Mouse (Mus musculus): ENCODE data around the gene Cdc42ep3. TPM values are rescaled to one million over a fixed set of nuclear protein-coding genes. Genes with fewer than 3 reads are reported as not detected.

Cdc42ep3 gene
- polyA plus RNA-seq, 1 experiment from 2014 or later = 36.7 TPM

- DNase-seq (ENCODE audit: low read depth, low spot score) (no peak), ATAC-seq (no peak)
- TF ChIP-seq CTCF (IDR thresholded peaks at IDR 0.05) = no peak
- no peaks in the 10 kb centered on the region for H3K27me3 ChIP-seq
- ChIA-PET POLR2A (no interaction called here), CTCF (no interaction called here)
- in situ Hi-C loops (cut with MboI; ENCODE audit: low pct_unique_long_range_greater_than_20kb) = loop anchor here (25.0 kb wide), 1 partner anchor 472 kb away; no protein-coding TSS in a partner anchor
Measured at GRCm38 (mm10) chr17:79364749-79365450, 10.0 kb upstream of the Cdc42ep3 start.

DNA sequence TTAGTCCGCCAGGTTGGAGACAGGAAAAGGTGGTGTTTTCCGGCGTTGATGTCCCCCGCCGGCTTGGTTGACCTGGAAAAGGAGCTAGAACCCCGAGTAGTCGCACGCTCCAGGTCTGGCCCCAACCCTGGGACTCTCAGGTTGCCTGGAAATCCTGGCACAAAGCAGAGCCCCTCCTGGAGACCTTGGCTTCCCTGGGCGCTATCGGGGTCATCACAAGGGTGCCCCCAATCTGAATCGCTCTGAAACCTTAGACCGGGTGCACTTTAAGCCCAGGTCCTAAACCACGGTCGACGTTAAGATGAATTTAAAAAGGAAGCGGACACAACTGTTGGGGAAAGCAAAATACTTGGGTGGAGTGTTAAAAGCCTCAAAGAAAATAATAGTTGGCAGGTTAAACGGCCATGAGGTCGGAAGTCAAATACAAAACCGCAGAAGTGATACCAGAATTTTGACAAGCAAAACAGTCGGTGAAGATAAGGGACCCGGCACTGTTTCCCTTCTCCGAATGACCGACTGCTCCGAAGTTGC, 1.2 kb upstream of the Cdc42ep3 start:
- no peaks in the 10 kb centered on the region for H3K27me3 ChIP-seq
- CTCF ChIA-PET = no interaction called here
- POLR2A ChIA-PET = no interaction called here
- ATAC-seq = no peak
- in situ Hi-C loops (cut with MboI; ENCODE audit: low pct_unique_long_range_greater_than_20kb) = loop anchor here (10.0 to 25.0 kb wide), 2 partner anchors 189 to 481 kb away; no protein-coding TSS in a partner anchor
- no peak for DNase-seq (ENCODE audit: low read depth, low spot score)
- no peak for TF ChIP-seq CTCF (IDR thresholded peaks at IDR 0.05)

DNA sequence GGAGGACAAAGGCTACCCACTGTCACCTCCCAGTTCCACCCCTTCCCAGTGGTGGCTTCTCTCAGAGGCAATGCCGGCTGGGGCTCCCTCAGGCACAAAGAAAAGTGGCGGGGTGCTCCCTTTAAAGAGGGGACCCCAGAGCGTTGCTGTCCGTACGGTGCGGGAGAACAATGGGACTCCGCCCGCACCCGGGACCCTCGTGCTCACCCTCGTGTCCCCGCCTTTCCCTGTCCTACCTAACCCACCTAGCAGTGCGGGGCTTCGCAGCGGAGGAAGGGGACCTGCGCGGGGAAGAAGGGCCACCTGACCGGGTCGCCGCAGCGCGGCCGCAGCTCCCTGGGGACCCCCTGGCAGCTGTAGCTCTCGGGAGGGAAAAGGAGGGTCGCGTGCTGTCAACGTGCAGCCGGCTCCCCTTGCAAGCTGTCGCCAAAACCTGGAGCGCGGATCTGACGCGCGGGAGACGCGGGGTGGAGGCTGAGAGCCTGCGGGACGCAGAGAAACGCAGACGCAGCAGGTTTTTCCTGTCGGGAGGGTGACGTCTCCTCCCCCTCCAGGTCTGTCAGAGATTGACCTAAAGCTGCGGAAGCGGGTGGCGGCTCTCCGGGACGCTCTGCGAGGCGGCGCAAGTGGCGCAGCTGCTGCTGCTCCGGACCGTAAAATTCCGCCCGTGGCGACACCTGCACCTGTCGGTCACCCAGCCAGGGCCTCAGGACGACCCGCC, 540 bp upstream of the Cdc42ep3 start:
- no peak for TF ChIP-seq CTCF (IDR thresholded peaks at IDR 0.05)
- ATAC-seq = peak; percentile 36
- POLR2A ChIA-PET = interaction anchor here (0.5 to 0.9 kb wide), 2 partner anchors 31 to 96 kb away, joined by 3 to 7 read pairs; no protein-coding TSS in a partner anchor
- CTCF ChIA-PET = no interaction called here
- in situ Hi-C loops (cut with MboI; ENCODE audit: low pct_unique_long_range_greater_than_20kb) = loop anchor here (10.0 to 25.0 kb wide), 2 partner anchors 189 to 482 kb away; no protein-coding TSS in a partner anchor
- H3K27me3 ChIP-seq = no peaks in the 10 kb centered on the region
- no peak for DNase-seq (ENCODE audit: low read depth, low spot score)

GRCm38 (mm10) chr17:79354174-79354443, 782 bp downstream of the Cdc42ep3 start:
- POLR2A ChIA-PET = interaction anchor here (0.9 kb wide), 1 partner anchor 209 kb away, joined by 3 read pairs; no protein-coding TSS in a partner anchor

DNA sequence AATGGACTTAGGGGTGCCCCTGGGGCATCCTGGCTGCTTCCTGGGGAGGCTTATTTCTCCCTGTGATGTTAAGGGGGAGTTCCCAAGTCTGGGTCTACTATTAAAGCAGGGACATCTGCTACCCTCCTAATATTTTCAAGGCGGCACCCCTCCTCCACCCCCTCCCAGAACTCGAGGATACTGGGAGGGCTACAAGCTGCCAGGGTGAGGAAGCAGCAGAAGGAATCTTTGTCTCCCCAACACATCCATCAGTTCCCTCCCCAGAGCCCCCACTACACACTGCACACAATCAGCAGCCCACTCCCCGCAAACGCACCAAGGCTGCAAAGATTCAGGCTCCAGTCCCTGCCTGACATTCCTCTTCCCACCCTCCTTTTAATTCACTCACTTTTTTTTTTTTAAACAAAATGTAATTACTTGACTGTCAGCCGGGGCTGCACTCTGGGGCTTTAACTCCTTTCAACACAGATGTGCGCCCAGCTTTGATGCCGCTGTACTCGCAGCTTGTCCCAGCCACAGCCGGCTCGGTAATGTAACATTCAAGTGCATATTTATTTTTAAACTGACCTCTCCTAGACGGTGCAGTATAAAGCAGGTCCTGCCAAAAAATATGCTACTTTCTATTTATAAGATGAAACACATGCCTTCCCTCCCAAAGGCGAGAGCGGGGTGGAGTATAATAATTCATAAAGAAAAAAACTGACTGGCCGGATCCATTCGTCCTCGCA, 1.3 kb downstream of the Cdc42ep3 start:
- CTCF ChIA-PET = interaction anchor here (1.3 kb wide), 1 partner anchor 183 kb away, joined by 4 read pairs; no protein-coding TSS in a partner anchor
- no peak for ATAC-seq
- no peak for DNase-seq (ENCODE audit: low read depth, low spot score)
- in situ Hi-C loops (cut with MboI; ENCODE audit: low pct_unique_long_range_greater_than_20kb) = loop anchor here (10.0 to 25.0 kb wide), 2 partner anchors 191 to 484 kb away; no protein-coding TSS in a partner anchor
- POLR2A ChIA-PET = no interaction called here
- H3K27me3 ChIP-seq = no peaks in the 10 kb centered on the region
- TF ChIP-seq CTCF (IDR thresholded peaks at IDR 0.05) = no peak

More at GRCm38 (mm10) chr17:79354174-79354443, 782 bp downstream of the Cdc42ep3 start:
- TF ChIP-seq CTCF (IDR thresholded peaks at IDR 0.05) = no peak
- ATAC-seq (no peak), DNase-seq (ENCODE audit: low read depth, low spot score) (no peak)
- CTCF ChIA-PET = interaction anchor here (0.9 to 1.3 kb wide), 2 partner anchors 183 to 242 kb away, joined by 3 to 4 read pairs; no protein-coding TSS in a partner anchor
- no peaks in the 10 kb centered on the region for H3K27me3 ChIP-seq
- in situ Hi-C loops (cut with MboI; ENCODE audit: low pct_unique_long_range_greater_than_20kb) = loop anchor here (10.0 to 25.0 kb wide), 2 partner anchors 191 to 483 kb away; no protein-coding TSS in a partner anchor

DNA sequence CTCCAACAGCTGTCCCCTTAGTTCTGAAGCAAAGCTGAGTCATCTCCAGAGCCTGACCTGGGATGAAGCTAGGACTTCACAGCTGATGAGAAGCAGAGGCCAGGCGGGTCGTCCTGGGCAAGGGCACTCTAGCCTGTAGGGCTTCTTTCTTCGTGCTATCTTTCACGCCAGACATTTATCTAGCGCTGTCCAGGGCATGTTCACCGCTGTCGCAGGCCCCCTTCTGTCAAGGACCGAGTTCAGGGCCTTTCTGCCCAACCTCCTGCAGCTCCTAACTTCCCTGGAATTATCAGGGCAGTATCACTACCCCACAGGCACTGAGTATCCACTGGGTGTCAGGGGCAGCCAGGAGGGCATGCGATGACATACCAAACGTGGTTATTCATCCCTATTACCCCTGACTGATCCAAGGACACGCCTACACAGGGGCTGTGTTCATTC, 4.1 kb downstream of the Cdc42ep3 start:
- ChIA-PET CTCF (interaction anchor here (1.0 to 2.2 kb wide), 3 partner anchors 112 to 167 kb away, joined by 3 to 5 read pairs (median 4); no protein-coding TSS in a partner anchor), POLR2A (no interaction called here)
- in situ Hi-C loops (cut with MboI; ENCODE audit: low pct_unique_long_range_greater_than_20kb) = loop anchor here (10.0 to 25.0 kb wide), 2 partner anchors 194 to 487 kb away; no protein-coding TSS in a partner anchor
- no peaks in the 10 kb centered on the region for H3K27me3 ChIP-seq
- DNase-seq (ENCODE audit: low read depth, low spot score) (no peak), ATAC-seq (no peak)
- TF ChIP-seq CTCF (IDR thresholded peaks at IDR 0.05) = no peak

- DNase-seq (ENCODE audit: low read depth, low spot score) = no peak
- ChIA-PET POLR2A (no interaction called here), CTCF (interaction anchor here (1.2 kb wide), 1 partner anchor 10 kb away, joined by 3 read pairs; no protein-coding TSS in a partner anchor)
- in situ Hi-C loops (cut with MboI; ENCODE audit: low pct_unique_long_range_greater_than_20kb) = loop anchor here (25.0 kb wide), 1 partner anchor 187 kb away; no protein-coding TSS in a partner anchor
- no peak for TF ChIP-seq CTCF (IDR thresholded peaks at IDR 0.05)
- no peaks in the 10 kb centered on the region for H3K27me3 ChIP-seq
- ATAC-seq = no peak
Measured at GRCm38 (mm10) chr17:79349371-79349770, 5.5 kb downstream of the Cdc42ep3 start.

GRCm38 (mm10) chr17:79347920-79348589, 6.8 kb downstream of the Cdc42ep3 start:
- POLR2A ChIA-PET = interaction anchor here (0.6 kb wide), 2 partner anchors 347 to 391 kb away, joined by 3 to 4 read pairs; no protein-coding TSS in a partner anchor
- CTCF ChIA-PET = interaction anchor here (0.6 to 1.5 kb wide), 4 partner anchors 10 to 162 kb away, joined by 3 to 4 read pairs (median 3); no protein-coding TSS in a partner anchor
- in situ Hi-C loops (cut with MboI; ENCODE audit: low pct_unique_long_range_greater_than_20kb) = loop anchor here (25.0 kb wide), 1 partner anchor 186 kb away; no protein-coding TSS in a partner anchor
- TF ChIP-seq CTCF (IDR thresholded peaks at IDR 0.05) = no peak
- DNase-seq (ENCODE audit: low read depth, low spot score) = no peak
- ATAC-seq = no peak
- no peaks in the 10 kb centered on the region for H3K27me3 ChIP-seq

GRCm38 (mm10) chr17:79347291-79347690, 7.6 kb downstream of the Cdc42ep3 start:
- no peak for DNase-seq (ENCODE audit: low read depth, low spot score)

More at GRCm38 (mm10) chr17:79347291-79347690, 7.6 kb downstream of the Cdc42ep3 start:
- POLR2A ChIA-PET = no interaction called here
- TF ChIP-seq CTCF (IDR thresholded peaks at IDR 0.05) = no peak
- in situ Hi-C loops (cut with MboI; ENCODE audit: low pct_unique_long_range_greater_than_20kb) = loop anchor here (25.0 kb wide), 1 partner anchor 185 kb away; no protein-coding TSS in a partner anchor
- no peak for ATAC-seq
- no peaks in the 10 kb centered on the region for H3K27me3 ChIP-seq
- CTCF ChIA-PET = interaction anchor here (1.5 kb wide), 1 partner anchor 135 kb away, joined by 3 read pairs; no protein-coding TSS in a partner anchor
